Mouse (Mus musculus) inflammation-experienced regulatory T-cells, adult 6 months (primary cell): ENCODE measurements around the gene Tmem43. TPM values are rescaled to one million over a fixed set of nuclear protein-coding genes. Genes with fewer than 3 reads are reported as not detected.

Experiments used
- ATAC-seq: one replicate; pipeline ENCODE4 v1.8.0; 2017
- polyA plus RNA-seq, 3 experiments: library from polyadenylated mRNA; unstranded; fragments of 100-300 nt; shearing (Covaris generic); gene quantifications; one replicate each; pipeline ENCODE4 v1.2.1; 2017

Gene Tmem43
- polyA plus RNA-seq, 3 experiments from 2014 or later, result 38.6 to 55.4 (median 48.3) TPM

DNA sequence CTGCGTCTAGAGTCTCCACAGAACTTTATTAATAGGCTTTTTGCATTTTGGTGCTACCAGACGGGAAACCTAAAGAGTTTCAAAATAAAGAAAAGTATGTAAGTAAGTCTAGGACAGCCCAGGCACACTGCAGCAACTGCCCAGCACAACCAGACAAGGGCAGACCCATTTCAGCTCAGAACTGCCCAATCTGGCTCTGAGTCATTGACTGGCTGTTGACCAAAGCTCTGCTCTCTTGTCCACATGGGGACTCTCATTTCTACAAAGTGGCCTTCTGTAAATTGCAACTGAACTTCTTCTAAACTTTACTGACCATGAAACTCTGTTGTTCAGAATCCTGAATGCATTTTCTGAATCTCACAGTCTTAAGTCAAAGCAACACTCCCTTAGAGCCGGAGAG lies 61.7 kb downstream of the Tmem43 start:
- ATAC-seq, result no peak

DNA sequence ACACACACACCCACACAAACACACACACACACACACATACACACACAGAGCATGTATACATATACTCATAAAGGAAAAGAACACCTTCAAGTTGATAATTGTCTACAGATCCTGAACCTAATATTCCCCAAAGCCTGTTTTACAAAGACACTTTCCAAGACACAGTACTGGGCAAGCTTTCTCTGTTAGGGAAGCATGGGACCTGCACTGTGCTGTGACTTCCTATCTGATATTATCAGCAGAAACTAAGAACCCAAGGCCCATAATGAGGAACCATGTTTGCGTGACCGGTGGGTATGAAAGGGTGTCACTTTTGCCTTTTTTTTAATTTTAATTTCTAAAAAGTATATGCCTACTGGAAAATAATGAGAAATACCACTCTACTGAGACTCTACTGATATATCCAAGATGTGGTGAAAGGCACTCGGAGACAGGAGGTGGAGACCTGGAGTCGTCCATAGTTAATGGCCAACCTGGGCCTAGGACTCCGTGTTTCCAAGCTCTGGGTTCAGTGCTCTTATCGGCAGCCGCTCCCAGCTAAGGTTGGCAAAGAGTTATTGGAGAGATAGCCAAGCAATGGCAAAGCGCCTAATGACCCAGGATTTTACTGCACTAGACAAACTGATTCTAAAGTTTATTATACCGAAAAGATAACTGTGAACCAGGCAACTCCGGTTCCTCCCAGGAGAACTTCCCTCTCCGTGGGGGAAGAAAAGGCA lies 62.7 kb downstream of the Tmem43 start:
- ATAC-seq, result no peak

Other genes with a start within 250 kb of the Tmem43 start
- gene Wnt7a, start 62.3 kb upstream of the Tmem43 start, polyA plus RNA-seq, result not detected
- 10 to 100 TPM in 2 of 3 experiments, 1 to 10 TPM in 1; 9.8 to 11.3 (median 10.6) TPM for gene Chchd4, start 157 bp upstream of the Tmem43 start, polyA plus RNA-seq
- 10 to 100 TPM in 2 of 3 experiments, 1 to 10 TPM in 1; 9.5 to 15.4 (median 13.3) TPM for gene Xpc, start 42.2 kb downstream of the Tmem43 start, polyA plus RNA-seq
- gene Lsm3, start 42.2 kb downstream of the Tmem43 start, polyA plus RNA-seq, result 100 to 1,000 TPM; 148 to 161 (median 160) TPM
- gene Slc6a6, start 210.3 kb downstream of the Tmem43 start, polyA plus RNA-seq, result 10 to 100 TPM; 33.6 to 47.0 (median 35.3) TPM